Mouse (Mus musculus): ENCODE data around the gene Klrb1f. TPM values are rescaled to one million over a fixed set of nuclear protein-coding genes. Genes with fewer than 3 reads are reported as not detected.
A peak's percentile ranks its signal among the peaks of the same experiment; 100 is the strongest.
"Not testable (repeated sequence)": the region's sequence is repeated elsewhere in the genome, so short reads cannot be mapped to it uniquely, and the experiment has no call there.

Gene Klrb1f
- 0.27 and 0.49 TPM in 2 replicates for polyA plus RNA-seq (2015; fragmentation: Nextera tagmentation; extraction: Ambion mirVana)

DNA sequence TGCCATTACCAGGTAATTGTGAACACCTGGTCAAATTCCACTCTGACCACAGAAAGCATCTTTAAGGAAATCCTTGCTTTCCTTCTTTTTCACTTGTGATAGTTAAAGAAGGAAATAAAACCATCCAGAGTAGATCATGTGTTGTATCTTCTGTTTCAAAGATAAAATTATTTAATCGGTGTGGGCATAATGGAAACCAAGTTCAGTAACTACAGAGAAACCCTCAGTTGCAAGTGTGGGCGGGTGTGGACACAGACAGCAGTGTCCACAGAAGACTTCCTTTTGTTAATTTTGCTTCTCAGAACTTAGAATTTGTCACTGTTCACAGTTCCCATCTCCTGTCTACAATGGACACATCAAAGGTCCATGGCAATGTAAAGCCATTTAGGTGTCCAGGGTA lies at the start of gene Klrb1f:
Gene Klrb1f (plus strand): TSS at position 301 of the 400 bp plus-strand sequence.
- H3K4me2 ChIP-seq (replicated peaks), result no peak within 1 kb of the TSS
- H3K27ac ChIP-seq, result no peak within 1 kb of the TSS
- H3K4me1 ChIP-seq (replicated peaks), result peaks cover 3% of the 10 kb centered on the region
- H3K9ac ChIP-seq, result no peak within 1 kb of the TSS
- no peak within 1 kb of the TSS for H3K4me3 ChIP-seq (replicated peaks)
- no peaks in the 10 kb centered on the region for H3K27me3 ChIP-seq (replicated peaks)
- H3K9me3 ChIP-seq, result no peaks in the 10 kb centered on the region
- WGBS, result 83% methylated on average over 2 of the region's 2 CpGs
- ATAC-seq, result no peak
- no peaks in the 10 kb centered on the region for H3K36me3 ChIP-seq

- Histone ChIP-seq H3K9me3 (no peaks in the 10 kb centered on the region), H3K4me3 (replicated peaks) (no peak overlapping the region), H3K4me2 (replicated peaks) (peak overlapping the region; percentile 36), H3K4me1 (replicated peaks) (peaks cover 5% of the 10 kb centered on the region), H3K27ac (peak overlapping the region; percentile 80), H3K9ac (0 out of 2 replicates have a peak overlapping the region, but pooled peaks have one; percentile 13), H3K36me3 (no peaks in the 10 kb centered on the region), H3K27me3 (replicated peaks) (no peaks in the 10 kb centered on the region)
- 44% methylated on average over 3 of the region's 3 CpGs for WGBS
- ATAC-seq, result peak; percentile 39; the same call in 1 of the 2 replicates
Measured at GRCm38 (mm10) chr6:128996054-128996767, 49.5 kb upstream of the Klrb1f start.

DNA sequence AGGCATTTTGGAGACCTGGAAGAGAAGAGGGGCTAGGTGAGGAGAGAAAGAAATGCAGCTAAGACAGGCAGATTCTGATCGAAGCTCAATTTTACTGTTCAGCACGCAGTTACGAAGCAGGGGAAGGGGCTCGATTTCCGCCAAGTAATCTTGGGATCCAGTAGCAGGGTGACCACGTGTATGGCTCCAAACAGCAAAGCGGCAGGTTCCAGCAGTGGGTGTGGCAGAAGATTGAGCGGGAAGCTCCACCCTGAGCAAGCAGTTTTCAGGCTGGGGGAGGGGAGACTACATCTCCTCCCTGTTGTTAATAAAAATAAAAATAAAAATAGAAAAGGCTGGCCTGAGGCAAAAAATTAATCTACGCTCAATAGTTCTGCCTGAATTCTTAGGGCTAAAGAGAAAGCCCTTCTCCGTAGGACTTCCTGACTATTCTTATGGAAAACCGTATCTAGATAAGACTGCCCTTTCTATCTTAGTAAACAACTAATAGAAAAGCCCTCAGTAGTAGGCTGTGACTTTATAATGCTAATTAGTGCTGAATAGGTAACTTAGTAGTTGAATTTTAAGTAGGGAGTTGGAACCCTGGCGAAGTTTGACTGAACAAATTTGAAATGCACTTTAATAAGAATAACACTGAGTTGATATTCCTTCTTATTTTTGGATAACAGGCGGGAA lies 48.8 kb upstream of the Klrb1f start:
- ATAC-seq, result no peak
- peak overlapping the region; percentile 36 for H3K4me2 ChIP-seq (replicated peaks)
- peak overlapping the region; percentile 80; the same call in 1 of the 2 replicates for H3K27ac ChIP-seq
- H3K27me3 ChIP-seq (replicated peaks), result no peaks in the 10 kb centered on the region
- WGBS, result 63% methylated on average over 13 of the region's 13 CpGs
- no peaks in the 10 kb centered on the region for H3K36me3 ChIP-seq
- no peaks in the 10 kb centered on the region for H3K9me3 ChIP-seq
- H3K4me3 ChIP-seq (replicated peaks), result no peak overlapping the region
- 0 out of 2 replicates have a peak overlapping the region, but pooled peaks have one; percentile 13 for H3K9ac ChIP-seq
- peaks cover 5% of the 10 kb centered on the region for H3K4me1 ChIP-seq (replicated peaks)

DNA sequence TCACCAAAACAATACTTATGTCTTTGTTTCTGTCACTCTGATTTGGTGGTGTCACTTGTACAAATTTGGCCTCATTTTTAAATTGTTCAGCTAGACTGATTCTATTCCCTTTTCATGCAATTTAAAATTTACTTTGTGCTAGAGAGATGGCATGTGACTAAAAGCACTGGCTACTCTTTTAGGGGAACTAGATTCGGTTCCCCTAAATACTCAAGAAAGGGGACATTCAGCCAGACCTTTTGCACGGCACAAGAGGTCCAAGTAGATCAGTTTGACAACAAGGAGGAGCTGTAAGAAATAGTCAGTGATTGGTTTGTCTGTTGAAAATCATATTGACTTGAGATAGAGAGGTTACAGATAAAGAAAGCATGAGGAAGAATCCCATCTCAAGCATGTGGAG lies 44.3 kb upstream of the Klrb1f start:
- 83% methylated on average over 2 of the region's 2 CpGs for WGBS
- no peaks in the 10 kb centered on the region for H3K9me3 ChIP-seq
- no peak overlapping the region for H3K27ac ChIP-seq
- H3K9ac ChIP-seq, result no peak overlapping the region
- H3K36me3 ChIP-seq, result no peaks in the 10 kb centered on the region
- H3K4me3 ChIP-seq (replicated peaks), result no peak overlapping the region
- H3K4me1 ChIP-seq (replicated peaks), result peaks cover 2% of the 10 kb centered on the region; the same call in 1 of the 2 replicates
- no peak for ATAC-seq
- no peak overlapping the region for H3K4me2 ChIP-seq (replicated peaks)
- H3K27me3 ChIP-seq (replicated peaks), result no peaks in the 10 kb centered on the region

DNA sequence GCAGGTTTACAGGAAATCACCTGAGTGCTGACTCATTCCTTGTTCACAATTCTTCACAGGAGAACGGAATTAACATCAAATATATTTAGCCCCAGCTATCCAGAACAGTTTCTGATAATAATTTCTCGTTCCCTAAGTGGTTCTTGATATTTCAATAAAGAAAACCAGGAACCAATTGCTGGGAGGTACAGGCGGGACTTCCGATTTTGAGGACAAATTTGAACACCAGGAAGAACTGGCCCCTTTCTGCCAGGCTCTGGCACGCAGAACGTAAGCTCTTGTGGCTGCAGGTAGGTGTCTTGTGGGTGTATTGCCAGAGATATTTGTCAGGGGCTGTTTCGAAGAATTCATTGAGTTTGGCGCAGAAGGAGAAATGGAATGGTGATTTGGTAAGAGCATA lies 37.1 kb upstream of the Klrb1f start:
- no peak overlapping the region for H3K4me3 ChIP-seq (replicated peaks)
- no peak for ATAC-seq
- H3K36me3 ChIP-seq, result no peaks in the 10 kb centered on the region
- WGBS, result 90% methylated on average over 8 of the region's 8 CpGs
- H3K4me1 ChIP-seq (replicated peaks), result no peaks in the 10 kb centered on the region
- H3K9ac ChIP-seq, result no peak overlapping the region
- H3K9me3 ChIP-seq, result no peaks in the 10 kb centered on the region
- H3K27ac ChIP-seq, result no peak overlapping the region
- H3K4me2 ChIP-seq (replicated peaks), result no peak overlapping the region
- no peaks in the 10 kb centered on the region for H3K27me3 ChIP-seq (replicated peaks)

GRCm38 (mm10) chr6:129009846-129010504 lies 35.7 kb upstream of the Klrb1f start:
- not testable (repeated sequence) for H3K36me3 ChIP-seq, H3K27ac ChIP-seq
- peak; percentile 53 for ATAC-seq

GRCm38 (mm10) chr6:129010505-129010873 lies 35.2 kb upstream of the Klrb1f start:
- no peak overlapping the region for H3K27ac ChIP-seq

More at GRCm38 (mm10) chr6:129009846-129010504, 35.7 kb upstream of the Klrb1f start:
- not testable (repeated sequence) for H3K27me3 ChIP-seq (replicated peaks); H3K4me2 ChIP-seq (replicated peaks); H3K9me3 ChIP-seq; H3K4me1 ChIP-seq (replicated peaks); H3K9ac ChIP-seq; H3K4me3 ChIP-seq (replicated peaks)
- 71% methylated on average over 7 of the region's 7 CpGs for WGBS

DNA sequence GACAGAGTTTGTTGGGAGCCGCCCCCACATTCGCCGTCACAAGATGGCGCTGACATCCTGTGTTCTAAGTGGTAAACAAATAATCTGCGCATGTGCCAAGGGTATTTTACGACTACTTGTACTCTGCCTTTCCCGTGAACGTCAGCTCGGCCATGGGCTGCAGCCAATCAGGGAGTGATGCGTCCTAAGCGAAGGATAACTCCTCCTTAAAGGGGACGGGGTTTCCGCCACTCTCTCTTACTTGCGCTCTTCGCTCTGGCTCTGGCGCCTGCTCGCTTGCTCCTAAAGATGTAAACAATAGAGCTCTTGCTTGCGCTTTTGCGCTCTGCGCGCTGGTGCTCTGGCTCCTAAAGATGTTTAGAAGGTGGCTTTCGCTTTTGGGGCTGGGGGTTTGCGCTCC lies 33.7 kb upstream of the Klrb1f start:
- not testable (repeated sequence) for H3K4me1 ChIP-seq (replicated peaks); H3K9ac ChIP-seq; H3K27me3 ChIP-seq (replicated peaks); H3K36me3 ChIP-seq; H3K4me2 ChIP-seq (replicated peaks); H3K4me3 ChIP-seq (replicated peaks); H3K9me3 ChIP-seq; ATAC-seq; H3K27ac ChIP-seq
- whole genome bisulfite sequencing, result 92% methylated on average over 20 of the region's 23 CpGs

More at GRCm38 (mm10) chr6:129010505-129010873, 35.2 kb upstream of the Klrb1f start:
- ATAC-seq, result peak; percentile 49
- H3K27me3 ChIP-seq (replicated peaks), result no peaks in the 10 kb centered on the region
- H3K9ac ChIP-seq, result no peak overlapping the region
- H3K4me2 ChIP-seq (replicated peaks), result no peak overlapping the region
- no peaks in the 10 kb centered on the region for H3K9me3 ChIP-seq
- no peak overlapping the region for H3K4me3 ChIP-seq (replicated peaks)
- 89% methylated on average over 3 of the region's 3 CpGs for WGBS
- no peaks in the 10 kb centered on the region for H3K36me3 ChIP-seq
- H3K4me1 ChIP-seq (replicated peaks), result no peaks in the 10 kb centered on the region

- no peak for ATAC-seq
- WGBS, result 63% methylated on average over 1 of the region's 1 CpGs
- Histone ChIP-seq H3K9me3 (no peaks in the 10 kb centered on the region), H3K4me3 (replicated peaks) (no peak overlapping the region), H3K36me3 (no peaks in the 10 kb centered on the region), H3K27ac (no peak overlapping the region), H3K9ac (no peak overlapping the region), H3K27me3 (replicated peaks) (no peaks in the 10 kb centered on the region), H3K4me2 (replicated peaks) (no peak overlapping the region), H3K4me1 (replicated peaks) (no peaks in the 10 kb centered on the region)
Measured at GRCm38 (mm10) chr6:129012966-129013365, 32.7 kb upstream of the Klrb1f start.

DNA sequence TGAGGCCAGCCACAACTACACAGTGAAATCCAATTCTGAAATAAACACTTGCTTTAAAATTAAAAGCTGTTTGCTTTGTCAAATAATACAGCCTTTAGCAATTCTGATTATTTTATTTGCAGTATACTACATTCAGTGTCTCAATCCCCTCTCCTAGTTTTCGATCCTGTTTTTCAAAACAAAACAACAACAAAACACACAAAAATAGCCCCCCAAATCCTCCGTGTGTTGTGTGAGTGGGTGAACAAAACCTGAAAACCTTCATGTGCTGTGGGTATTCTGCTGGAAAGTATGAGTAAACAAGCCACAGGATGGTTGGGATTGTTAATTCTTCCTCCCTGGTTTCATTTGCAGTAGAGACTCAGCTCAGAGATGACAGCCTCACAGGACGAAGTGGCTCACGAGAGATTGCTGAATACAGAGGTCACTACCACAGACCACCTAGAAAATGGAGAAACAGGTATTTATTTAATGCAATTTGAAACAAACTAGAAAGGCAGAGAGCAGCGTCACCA lies 31.9 kb upstream of the Klrb1f start:
- H3K9ac ChIP-seq, result no peak overlapping the region
- 65% methylated on average over 5 of the region's 5 CpGs for WGBS
- ATAC-seq, result no peak
- no peaks in the 10 kb centered on the region for H3K36me3 ChIP-seq
- no peak overlapping the region for H3K27ac ChIP-seq
- H3K4me3 ChIP-seq (replicated peaks), result no peak overlapping the region
- no peaks in the 10 kb centered on the region for H3K27me3 ChIP-seq (replicated peaks)
- no peak overlapping the region for H3K4me2 ChIP-seq (replicated peaks)
- H3K9me3 ChIP-seq, result no peaks in the 10 kb centered on the region
- no peaks in the 10 kb centered on the region for H3K4me1 ChIP-seq (replicated peaks)

GRCm38 (mm10) chr6:129014399-129014798 lies 31.3 kb upstream of the Klrb1f start:
- H3K4me2 ChIP-seq (replicated peaks), result no peak overlapping the region
- no peaks in the 10 kb centered on the region for H3K4me1 ChIP-seq (replicated peaks)
- no peak overlapping the region for H3K4me3 ChIP-seq (replicated peaks)
- H3K36me3 ChIP-seq, result no peaks in the 10 kb centered on the region
- 70% methylated on average over 1 of the region's 1 CpGs for whole genome bisulfite sequencing
- ATAC-seq, result no peak
- H3K27ac ChIP-seq, result no peak overlapping the region
- H3K27me3 ChIP-seq (replicated peaks), result no peaks in the 10 kb centered on the region
- no peaks in the 10 kb centered on the region for H3K9me3 ChIP-seq
- no peak overlapping the region for H3K9ac ChIP-seq

All from intestine, embryonic 15.5 days (tissue).